Mouse (Mus musculus): ENCODE measurements around the gene Slc17a2. TPM values are rescaled to one million over a fixed set of nuclear protein-coding genes. Genes with fewer than 3 reads are reported as not detected.

The Slc17a2 gene
- total and polyA plus RNA-seq, 3 experiments = not detected

- no peaks in the 10 kb centered on the region for H3K79me2 ChIP-seq (ENCODE audit: control insufficient read depth, insufficient read depth, low read length, poor library complexity)
- H3K4me1 ChIP-seq (ENCODE audit: control insufficient read depth in 1 of 2, insufficient read depth in 2 of 2, low read length in 2 of 2) = no peaks in the 10 kb centered on the region
- H3K27ac ChIP-seq (ENCODE audit: control insufficient read depth, low read depth, low read length) = no peak overlapping the region
- no peak overlapping the region for H3K9ac ChIP-seq (ENCODE audit: control insufficient read depth, low read depth, low read length, poor library complexity, severe bottlenecking)
- peaks cover 2 to 7% of the 10 kb centered on the region in 2 experiments; a peak in 2 of 4 replicates for H3K27me3 ChIP-seq (ENCODE audit: control insufficient read depth in 1 of 2, insufficient read depth in 2 of 2, low read length in 2 of 2)
- TF ChIP-seq TAL1 (IDR thresholded peaks at IDR 0.05; ENCODE audit: low read length) (no peak), NRF1 (IDR thresholded peaks at IDR 0.05; ENCODE audit: insufficient read depth, low read depth, low read length, poor library complexity, severe bottlenecking) (no peak), SMC3 (IDR thresholded peaks at IDR 0.05; ENCODE audit: low read depth, low read length) (peak; percentile 82), ZMIZ1 (IDR thresholded peaks at IDR 0.05; ENCODE audit: low read depth, low read length) (no peak), TBP (IDR thresholded peaks at IDR 0.05; ENCODE audit: low read depth, low read length) (no peak), JUND (IDR thresholded peaks at IDR 0.05; ENCODE audit: low read depth, low read length) (no peak), POLR2AphosphoS2 (IDR thresholded peaks at IDR 0.05; ENCODE audit: low read length) (no peak), MAX (IDR thresholded peaks at IDR 0.05; ENCODE audit: low read length) (0 out of 2 replicates have a peak, but pooled peaks have one; percentile 12), ETS1 (IDR thresholded peaks at IDR 0.05; ENCODE audit: low read depth, low read length) (no peak), POLR2AphosphoS5 (IDR thresholded peaks at IDR 0.05; ENCODE audit: borderline replicate concordance, low read depth, low read length) (no peak), NELFE (IDR thresholded peaks at IDR 0.05; ENCODE audit: low read depth, low read length) (no peak), GATA1 (IDR thresholded peaks at IDR 0.05; ENCODE audit: low read depth, low read length) (no peak), SIN3A (IDR thresholded peaks at IDR 0.05; ENCODE audit: low read length) (no peak), E2F4 (IDR thresholded peaks at IDR 0.05; ENCODE audit: borderline replicate concordance, low read depth, low read length) (no peak), RAD21 (IDR thresholded peaks at IDR 0.05; ENCODE audit: low read depth, low read length) (peak; percentile 92), UBTF (IDR thresholded peaks at IDR 0.05; ENCODE audit: borderline replicate concordance, insufficient read depth, low read depth, low read length) (no peak), USF1 (IDR thresholded peaks at IDR 0.05; ENCODE audit: low read depth, low read length) (no peak), MYB (IDR thresholded peaks at IDR 0.05; ENCODE audit: low read depth, low read length) (no peak), KAT2A (conservative IDR thresholded peaks at IDR 0.05; ENCODE audit: low read depth, low read length) (no peak), ZC3H11A (IDR thresholded peaks at IDR 0.05; ENCODE audit: low read depth, low read length) (peak; percentile 77), RCOR1 (IDR thresholded peaks at IDR 0.05; ENCODE audit: low read depth, low read length) (no peak), CHD2 (IDR thresholded peaks at IDR 0.05; ENCODE audit: low read length) (no peak), MXI1 (IDR thresholded peaks at IDR 0.05; ENCODE audit: low read depth, low read length) (no peak), CHD1 (IDR thresholded peaks at IDR 0.05; ENCODE audit: low read depth, low read length) (no peak), POLR2A (IDR thresholded peaks at IDR 0.05; ENCODE audit: control insufficient read depth in 1 of 2, insufficient read depth in 1 of 2, low read depth in 1 of 2, low read length in 2 of 2, poor library complexity in 1 of 2) (no peak), CTCF (IDR thresholded peaks at IDR 0.05 in 2 of 3, conservative IDR thresholded peaks at IDR 0.05 in 1 of 3; ENCODE audit: control insufficient read depth in 1 of 3, insufficient read depth in 1 of 3, low read depth in 2 of 3, low read length in 3 of 3, poor library complexity in 1 of 3, severe bottlenecking in 1 of 3) (peak; percentile 56 to 88 (median 77)), ZKSCAN1 (IDR thresholded peaks at IDR 0.05; ENCODE audit: low read depth, low read length) (no peak), MAZ (IDR thresholded peaks at IDR 0.05; ENCODE audit: low read depth, low read length) (no peak), GABPA (IDR thresholded peaks at IDR 0.05; ENCODE audit: low read depth, low read length) (no peak), ELF1 (IDR thresholded peaks at IDR 0.05; ENCODE audit: low read depth, low read length) (no peak), MYC (IDR thresholded peaks at IDR 0.05; ENCODE audit: low read depth, low read length) (peak; percentile 61; the same call in 1 of the 2 replicates), HCFC1 (IDR thresholded peaks at IDR 0.05; ENCODE audit: low read depth, low read length) (no peak)
- H3K36me3 ChIP-seq (ENCODE audit: control insufficient read depth in 1 of 2, insufficient read depth in 2 of 2, low read length in 2 of 2) = no peaks in the 10 kb centered on the region
- DNase-seq (ENCODE audit: low read depth, low spot score) = peak; percentile 75
- H3K4me3 ChIP-seq (ENCODE audit: control insufficient read depth in 1 of 2, insufficient read depth in 1 of 2, low read depth in 2 of 2, low read length in 2 of 2) = no peak overlapping the region
- no peaks in the 10 kb centered on the region for H3K9me3 ChIP-seq (replicated peaks; ENCODE audit: insufficient read depth, low read length)
These were observed 14.3 kb upstream of the Slc17a2 start for GRCm38 (mm10) chr13:23792520-23792919.

Measured in MEL (cell line).